Mouse (Mus musculus): ENCODE measurements around the gene Mrpl51. TPM values are rescaled to one million over a fixed set of nuclear protein-coding genes. Genes with fewer than 3 reads are reported as not detected.

Gene Mrpl51
- total RNA-seq, 1 experiment = 184 TPM

- no peak for TF ChIP-seq CHD2 (IDR thresholded peaks at IDR 0.05; ENCODE audit: low read depth, low read length)
- no peak for TF ChIP-seq HCFC1 (IDR thresholded peaks at IDR 0.05; ENCODE audit: borderline replicate concordance, insufficient read depth, low read length)
- Histone ChIP-seq H3K27ac (ENCODE audit: insufficient read depth, low read depth, low read length, poor library complexity, severe bottlenecking) (peak overlapping the region; percentile 93; the same call in 1 of the 2 replicates), H3K4me1 (ENCODE audit: control insufficient read depth in 2 of 2, insufficient read depth in 2 of 2, low read length in 2 of 2, poor library complexity in 1 of 2) (peaks cover 1 to 2% of the 10 kb centered on the region in 2 experiments; a peak in 2 of 4 replicates), H3K36me3 (ENCODE audit: control insufficient read depth, insufficient read depth, low read length, poor library complexity, severe bottlenecking) (peaks cover 24% of the 10 kb centered on the region), H3K4me3 (ENCODE audit: insufficient read depth in 1 of 2, low read depth in 1 of 2, low read length in 2 of 2, poor library complexity in 1 of 2, severe bottlenecking in 1 of 2) (peak overlapping the region; percentile 89 to 99), H3K9ac (ENCODE audit: insufficient read depth, low read depth, low read length, poor library complexity, severe bottlenecking) (peak overlapping the region; percentile 89; the same call in 1 of the 2 replicates), H3K9me3 (ENCODE audit: control insufficient read depth, insufficient read depth, low read depth, low read length) (no peaks in the 10 kb centered on the region)
- in situ Hi-C loops (cut with MboI; ENCODE audit: low sequenced_read_pairs in 2 of 2, unreplicated experiment in 2 of 2) = no loop called here
- DNase-seq (ENCODE audit: low read depth, low spot score) = no peak
Measured at GRCm38 (mm10) chr6:125190816-125191215, 785 bp upstream of the Mrpl51 start.

GRCm38 (mm10) chr6:125192016-125192714, 564 bp downstream of the Mrpl51 start:
- peaks cover 20% of the 10 kb centered on the region for H3K36me3 ChIP-seq (ENCODE audit: control insufficient read depth, insufficient read depth, low read length, poor library complexity, severe bottlenecking)
- H3K9me3 ChIP-seq (ENCODE audit: control insufficient read depth, insufficient read depth, low read depth, low read length) = no peaks in the 10 kb centered on the region
- peak overlapping the region; percentile 100 for H3K9ac ChIP-seq (ENCODE audit: insufficient read depth, low read depth, low read length, poor library complexity, severe bottlenecking)
- DNase-seq (ENCODE audit: low read depth, low spot score) = peak; percentile 92
- H3K4me1 ChIP-seq (ENCODE audit: control insufficient read depth in 2 of 2, insufficient read depth in 2 of 2, low read length in 2 of 2, poor library complexity in 1 of 2) = peaks cover 4 to 5% of the 10 kb centered on the region in 2 experiments; a peak in 2 of 4 replicates
- TF ChIP-seq CHD2 (IDR thresholded peaks at IDR 0.05; ENCODE audit: low read depth, low read length) (no peak), HCFC1 (IDR thresholded peaks at IDR 0.05; ENCODE audit: borderline replicate concordance, insufficient read depth, low read length) (no peak), ZNF384 (IDR thresholded peaks at IDR 0.05; ENCODE audit: low read depth, low read length) (no peak), MAFK (IDR thresholded peaks at IDR 0.05; ENCODE audit: insufficient read depth, low read depth, low read length) (no peak), ZC3H11A (IDR thresholded peaks at IDR 0.05; ENCODE audit: borderline replicate concordance, low read depth, low read length) (no peak)
- peak overlapping the region; percentile 97 to 99 for H3K4me3 ChIP-seq (ENCODE audit: insufficient read depth in 1 of 2, low read depth in 1 of 2, low read length in 2 of 2, poor library complexity in 1 of 2, severe bottlenecking in 1 of 2)
- H3K27ac ChIP-seq (ENCODE audit: insufficient read depth, low read depth, low read length, poor library complexity, severe bottlenecking) = peak overlapping the region; percentile 100
- in situ Hi-C loops (cut with MboI; ENCODE audit: low sequenced_read_pairs in 2 of 2, unreplicated experiment in 2 of 2) = no loop called here

- Histone ChIP-seq H3K27ac (ENCODE audit: insufficient read depth, low read depth, low read length, poor library complexity, severe bottlenecking) (peak overlapping the region; percentile 100; the same call in 1 of the 2 replicates), H3K4me1 (ENCODE audit: control insufficient read depth in 2 of 2, insufficient read depth in 2 of 2, low read length in 2 of 2, poor library complexity in 1 of 2) (peaks cover 6 to 7% of the 10 kb centered on the region in 2 experiments; a peak in 3 of 4 replicates), H3K36me3 (ENCODE audit: control insufficient read depth, insufficient read depth, low read length, poor library complexity, severe bottlenecking) (peaks cover 15% of the 10 kb centered on the region), H3K9ac (ENCODE audit: insufficient read depth, low read depth, low read length, poor library complexity, severe bottlenecking) (peak overlapping the region; percentile 100), H3K9me3 (ENCODE audit: control insufficient read depth, insufficient read depth, low read depth, low read length) (no peaks in the 10 kb centered on the region), H3K4me3 (ENCODE audit: insufficient read depth in 1 of 2, low read depth in 1 of 2, low read length in 2 of 2, poor library complexity in 1 of 2, severe bottlenecking in 1 of 2) (peak overlapping the region; percentile 97 to 99)
- no peak for DNase-seq (ENCODE audit: low read depth, low spot score)
- in situ Hi-C loops (cut with MboI; ENCODE audit: low sequenced_read_pairs in 2 of 2, unreplicated experiment in 2 of 2) = no loop called here
- no peak for TF ChIP-seq HCFC1 (IDR thresholded peaks at IDR 0.05; ENCODE audit: borderline replicate concordance, insufficient read depth, low read length)
Measured at GRCm38 (mm10) chr6:125192841-125193240, 1.2 kb downstream of the Mrpl51 start.

- no peak overlapping the region for H3K4me3 ChIP-seq (ENCODE audit: insufficient read depth in 1 of 2, low read depth in 1 of 2, low read length in 2 of 2, poor library complexity in 1 of 2, severe bottlenecking in 1 of 2)
- in situ Hi-C loops (cut with MboI; ENCODE audit: low sequenced_read_pairs in 2 of 2, unreplicated experiment in 2 of 2) = no loop called here
- peaks cover 6 to 10% of the 10 kb centered on the region in 2 experiments; a peak in 3 of 4 replicates for H3K4me1 ChIP-seq (ENCODE audit: control insufficient read depth in 2 of 2, insufficient read depth in 2 of 2, low read length in 2 of 2, poor library complexity in 1 of 2)
- H3K36me3 ChIP-seq (ENCODE audit: control insufficient read depth, insufficient read depth, low read length, poor library complexity, severe bottlenecking) = peaks cover 12% of the 10 kb centered on the region
- no peak for DNase-seq (ENCODE audit: low read depth, low spot score)
- H3K9ac ChIP-seq (ENCODE audit: insufficient read depth, low read depth, low read length, poor library complexity, severe bottlenecking) = no peak overlapping the region
- TF ChIP-seq HCFC1 (IDR thresholded peaks at IDR 0.05; ENCODE audit: borderline replicate concordance, insufficient read depth, low read length) = no peak
- no peak for TF ChIP-seq CHD2 (IDR thresholded peaks at IDR 0.05; ENCODE audit: low read depth, low read length)
- no peak for TF ChIP-seq MAFK (IDR thresholded peaks at IDR 0.05; ENCODE audit: insufficient read depth, low read depth, low read length)
- no peak for TF ChIP-seq ZC3H11A (IDR thresholded peaks at IDR 0.05; ENCODE audit: borderline replicate concordance, low read depth, low read length)
- no peak for TF ChIP-seq ZNF384 (IDR thresholded peaks at IDR 0.05; ENCODE audit: low read depth, low read length)
- H3K9me3 ChIP-seq (ENCODE audit: control insufficient read depth, insufficient read depth, low read depth, low read length) = no peaks in the 10 kb centered on the region
- H3K27ac ChIP-seq (ENCODE audit: insufficient read depth, low read depth, low read length, poor library complexity, severe bottlenecking) = no peak overlapping the region
Measured at GRCm38 (mm10) chr6:125193390-125193789, 1.8 kb downstream of the Mrpl51 start.

Data from ES-E14 (cell line).